Mouse (Mus musculus) heart, adult 9 months (tissue): ENCODE measurements at regions not wholly inside any gene's neighbourhood (a gene's known extent, or its start where the extent isn't known, plus 50 kb on each side); places are given as distances from the start of the nearest gene placed in this dataset.

Experiments
- DNase-seq, 2 experiments: peaks; one replicate each; pipeline ENCODE4 v3.0.0; 2022; ENCODE audit warnings: low spot score in 2 of 2

DNA sequence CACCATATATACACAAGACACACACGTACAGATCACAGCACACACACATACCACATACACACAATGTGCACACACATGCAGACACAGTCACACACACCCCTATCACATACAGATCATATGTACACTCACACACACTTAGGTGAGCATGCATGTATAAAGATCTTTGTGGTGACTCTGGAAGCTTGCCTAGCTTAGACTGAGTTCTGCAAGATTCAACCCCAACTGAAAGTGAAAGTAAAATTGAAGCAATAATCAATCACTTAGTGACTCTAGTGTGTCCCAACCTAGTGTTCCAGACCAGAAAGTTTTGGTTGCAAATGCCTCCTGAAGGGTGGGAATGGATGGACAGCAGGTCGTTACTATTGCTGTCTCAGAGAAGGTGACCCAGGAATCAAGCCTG is 262.8 kb downstream of the Bcl11a start:
- no peak for DNase-seq

DNA sequence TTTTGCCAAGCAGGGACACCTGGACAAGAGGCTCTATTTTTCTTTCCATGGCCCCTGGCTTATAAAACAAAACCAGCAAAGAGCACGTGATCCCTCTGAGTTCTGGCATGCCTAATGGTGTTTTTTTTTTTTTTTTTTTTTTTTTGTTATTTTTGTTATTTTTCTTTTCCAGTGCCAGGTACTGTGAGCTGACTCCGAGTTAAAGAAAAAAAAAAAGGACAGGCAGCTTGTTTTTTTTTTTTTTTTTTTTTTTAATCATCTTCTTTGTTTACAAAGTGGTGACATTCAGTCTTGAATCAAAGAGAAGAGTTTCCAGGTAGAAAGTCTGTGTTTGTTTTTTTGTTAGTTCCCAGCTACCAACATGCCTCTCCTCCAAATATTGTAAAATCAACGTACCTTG is 263.8 kb downstream of the Bcl11a start:
- no peak for DNase-seq

DNA sequence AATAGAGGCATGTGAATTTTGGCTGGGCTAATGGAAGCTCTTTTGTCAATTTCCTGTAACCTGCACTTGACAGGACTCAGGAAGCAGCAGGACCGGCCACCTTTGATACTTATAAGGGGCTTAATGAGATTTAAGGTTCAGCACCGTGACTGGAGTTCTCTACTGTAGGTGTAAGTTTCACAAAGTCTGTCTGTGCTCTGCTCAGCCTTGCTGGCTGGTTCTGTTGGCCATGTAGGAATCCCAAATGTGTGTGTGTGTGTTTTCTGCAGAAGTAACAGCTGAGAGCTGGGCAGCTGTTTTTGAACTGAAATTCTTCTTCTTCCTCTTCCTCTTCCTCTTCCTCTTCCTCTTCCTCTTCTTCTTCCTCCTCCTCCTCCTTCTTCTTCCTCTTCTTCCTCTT is 264.3 kb downstream of the Bcl11a start:
- no peak for DNase-seq

DNA sequence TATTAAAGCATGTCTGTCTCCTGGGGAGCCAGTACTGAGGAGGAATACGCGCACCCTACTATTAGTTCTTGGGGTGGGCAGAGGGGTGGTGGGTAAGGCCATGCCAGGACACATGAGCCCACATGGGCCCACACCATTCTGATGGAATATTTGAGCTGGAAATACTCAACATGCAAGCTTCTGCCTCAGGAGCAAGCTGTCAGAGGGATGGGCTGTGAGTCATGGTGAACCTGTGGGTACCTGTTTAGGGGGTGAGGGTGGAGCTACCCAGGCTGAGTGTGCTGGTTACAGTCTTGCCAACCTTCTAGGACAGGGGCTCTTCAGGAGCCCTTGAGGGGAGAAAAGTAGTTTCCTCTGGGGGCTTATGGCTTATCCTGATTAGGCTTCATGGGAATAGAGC is 264.9 kb downstream of the Bcl11a start:
- no peak for DNase-seq

DNA sequence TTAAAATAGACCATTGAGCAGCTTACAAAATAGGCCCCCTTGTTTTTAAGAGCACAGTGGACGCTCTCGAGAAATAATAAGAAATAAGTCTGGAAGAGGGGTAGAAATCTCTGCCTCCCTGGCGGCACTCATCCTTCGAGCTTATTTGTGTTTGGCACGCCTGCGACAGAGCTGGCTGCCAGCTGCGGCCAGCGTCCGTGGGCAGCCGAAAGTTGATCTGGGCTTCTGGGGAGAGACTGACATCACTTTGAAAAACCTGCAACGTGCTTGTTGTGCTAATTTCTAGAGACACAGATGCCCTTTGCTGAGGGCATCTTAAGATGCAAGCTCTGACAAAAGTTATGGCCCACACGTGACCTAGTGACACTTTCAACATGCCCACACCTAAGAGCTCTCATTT is 269.4 kb downstream of the Bcl11a start:
- no peak for DNase-seq

DNA sequence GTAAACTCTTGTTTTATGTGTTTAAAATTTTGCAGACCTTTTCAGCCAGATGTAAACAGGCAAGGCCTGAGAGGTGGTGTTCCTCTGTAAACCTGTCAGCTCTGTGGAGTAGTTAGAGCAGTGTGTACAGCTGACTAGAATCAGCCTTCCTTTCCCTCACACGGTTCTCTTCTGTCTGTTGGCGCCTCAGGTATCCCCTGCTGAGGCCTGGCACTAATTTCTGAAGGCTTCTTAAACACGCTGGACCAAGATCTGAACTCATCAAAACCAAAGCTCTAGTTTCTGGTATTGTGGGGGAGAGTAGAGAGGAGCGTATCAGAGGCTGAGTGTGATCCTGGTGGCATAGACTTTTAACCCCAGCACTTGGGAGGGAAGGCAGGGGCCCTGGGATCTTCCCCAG is 270.9 kb downstream of the Bcl11a start:
- DNase-seq = no peak

DNA sequence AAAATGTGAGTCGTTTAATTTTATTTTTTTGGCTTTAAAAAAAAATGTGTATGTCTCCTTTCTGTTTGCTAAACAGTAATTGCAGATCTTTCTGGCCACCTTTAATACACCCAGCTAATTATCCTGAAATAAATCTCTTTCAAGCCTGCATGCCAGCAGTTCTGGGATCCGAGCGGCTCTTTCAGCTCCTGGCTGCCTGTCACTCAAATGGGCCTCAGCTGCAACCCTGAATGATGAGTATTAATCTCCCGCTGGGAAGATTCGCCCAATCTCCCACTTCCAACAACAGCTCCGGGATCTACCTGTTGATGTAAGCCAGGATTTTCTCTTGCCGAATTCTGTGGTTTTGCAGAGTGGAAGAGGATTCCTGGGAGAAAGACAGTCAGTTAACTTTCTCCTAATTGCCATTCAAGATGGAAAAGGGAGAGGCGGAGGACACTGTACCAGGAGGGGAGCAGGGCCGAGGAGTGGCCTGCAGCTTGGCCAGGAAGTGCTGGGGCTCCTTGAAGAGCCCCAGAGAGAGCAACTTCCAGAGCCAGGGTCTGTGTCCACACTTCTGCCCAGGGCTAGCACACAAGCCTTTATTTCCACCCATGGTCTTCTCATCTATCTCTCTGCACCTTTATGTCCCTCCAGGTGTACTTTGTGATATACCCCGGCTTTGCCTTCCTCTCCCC is 272.2 kb downstream of the Bcl11a start:
- DNase-seq = no peak

DNA sequence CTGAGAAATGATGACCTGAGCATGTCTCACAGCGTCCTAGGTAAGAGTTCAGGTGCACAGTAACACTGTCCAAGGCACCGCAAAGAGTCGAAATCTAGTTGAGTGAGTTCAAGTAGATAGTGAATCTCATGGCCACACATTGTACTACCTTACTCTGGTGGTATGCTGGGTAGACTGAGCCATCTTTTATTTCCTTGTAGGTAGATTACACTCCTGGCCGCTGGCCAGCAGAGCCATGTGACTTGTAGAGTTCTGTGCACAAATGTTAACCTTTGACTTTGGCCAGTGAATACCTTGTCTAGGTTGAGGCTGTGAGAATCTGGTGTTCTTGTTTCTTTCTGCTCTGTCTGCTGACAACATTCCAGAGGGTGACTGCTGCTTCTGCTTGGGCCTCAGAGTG is 273.0 kb downstream of the Bcl11a start:
- no peak for DNase-seq

DNA sequence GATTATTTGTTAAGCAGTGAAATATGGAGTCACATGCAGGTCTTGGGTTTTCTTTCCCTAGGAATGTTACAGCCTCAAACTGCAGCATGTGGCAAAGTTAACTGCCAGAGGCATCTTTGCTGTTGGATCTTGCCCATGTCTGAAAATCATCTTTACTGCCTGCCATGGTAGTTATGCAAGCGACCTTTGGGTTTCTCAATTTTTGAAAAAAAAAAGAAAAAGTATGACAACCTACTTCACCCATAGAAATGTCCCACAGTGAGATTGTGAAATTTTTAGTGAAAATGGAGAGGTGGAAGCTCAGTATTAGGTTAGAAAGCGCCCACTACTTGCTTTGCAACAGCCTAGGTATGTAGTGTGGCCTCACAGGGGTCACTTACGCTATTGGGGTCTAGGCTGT is 274.2 kb downstream of the Bcl11a start:
- no peak for DNase-seq

DNA sequence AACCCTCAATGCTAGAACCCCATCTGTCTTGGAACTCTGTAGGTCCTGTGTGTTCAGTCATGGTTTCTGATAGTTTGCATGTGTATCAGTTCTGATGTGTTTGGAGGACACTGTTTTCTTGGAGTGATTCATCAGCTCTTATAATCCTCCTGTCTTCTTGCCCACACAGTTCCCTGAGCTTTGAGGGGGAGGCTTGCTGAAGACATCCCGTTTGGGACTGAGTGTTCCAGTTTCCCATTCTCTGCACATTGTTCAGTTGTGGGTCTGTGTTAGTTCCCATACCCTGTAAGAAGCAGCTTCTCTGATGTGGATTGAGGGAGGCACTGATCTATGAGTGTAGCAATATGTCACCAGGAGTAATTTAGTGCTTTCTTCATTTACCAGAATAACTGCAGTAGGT is 275.2 kb downstream of the Bcl11a start:
- DNase-seq = no peak

DNA sequence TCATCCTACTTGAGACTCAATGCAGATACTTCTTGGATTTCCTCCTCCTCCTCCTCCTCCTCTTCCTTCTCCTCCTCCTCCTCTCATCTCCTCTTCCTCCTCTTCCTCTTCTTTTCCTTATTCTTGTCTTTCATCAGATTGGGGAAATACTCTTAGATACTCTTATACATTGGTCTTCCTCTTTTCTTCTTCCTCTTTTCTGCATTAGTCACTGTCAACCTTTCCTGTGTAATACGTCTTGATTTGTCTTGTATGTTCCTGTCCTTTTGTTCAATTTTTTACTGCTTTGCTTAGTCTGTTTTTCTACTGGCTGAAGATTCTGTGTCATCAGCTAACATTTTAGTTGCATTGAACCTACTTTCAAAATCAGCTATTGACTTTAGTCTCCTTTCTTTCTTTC is 279.5 kb downstream of the Bcl11a start:
- no peak for DNase-seq

DNA sequence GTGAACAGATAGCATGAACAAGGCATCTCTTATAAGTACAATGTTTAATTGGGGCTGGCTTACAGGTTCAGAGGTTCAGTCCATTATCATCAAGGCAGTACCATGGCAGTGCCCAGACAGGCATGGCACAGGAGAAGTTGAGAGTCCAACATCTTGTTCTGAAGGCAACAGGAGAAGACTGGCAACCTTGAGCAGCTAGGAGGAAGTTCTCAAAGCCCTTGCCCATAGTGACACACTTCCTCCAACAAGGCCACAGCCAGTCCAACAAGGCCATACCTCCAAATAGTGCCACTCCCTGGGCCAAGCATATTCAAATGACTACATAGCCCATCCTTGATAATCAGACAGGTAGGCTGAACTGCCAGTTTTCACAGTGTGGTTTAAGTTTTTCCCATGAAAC is 281.2 kb downstream of the Bcl11a start:
- DNase-seq = no peak

DNA sequence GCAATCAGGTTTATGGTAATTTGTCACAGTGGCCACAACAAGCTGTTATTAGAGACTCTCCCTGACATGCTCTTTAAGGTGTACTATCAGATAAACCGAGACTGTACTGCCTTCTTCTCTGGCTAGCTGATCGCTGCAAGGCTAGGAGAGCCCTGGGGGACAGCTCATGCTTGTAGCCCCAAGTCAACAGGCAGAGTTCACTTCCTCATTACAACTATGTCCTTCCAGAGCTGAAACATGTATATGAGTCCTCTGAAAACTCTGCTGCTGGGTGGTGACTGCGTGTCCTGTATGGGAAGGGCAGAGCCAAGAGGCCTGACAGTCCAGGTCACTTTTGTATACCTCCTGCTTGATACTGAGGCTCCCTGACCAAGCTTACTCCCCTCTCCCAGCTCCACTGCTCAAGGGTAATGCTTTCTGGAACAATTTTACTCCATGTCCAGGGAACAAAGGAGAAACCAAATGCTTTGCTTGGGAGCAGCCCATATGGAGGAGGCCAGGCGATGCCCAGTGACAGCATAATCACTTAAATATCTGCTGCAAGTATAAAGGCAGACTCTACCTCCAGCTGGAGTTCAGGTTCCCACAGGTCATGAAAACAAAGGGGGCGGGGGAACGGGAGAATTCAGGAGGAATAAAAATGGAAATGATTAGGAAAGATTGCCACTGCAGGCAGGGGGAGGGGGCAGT is 284.3 kb downstream of the Bcl11a start:
- no peak for DNase-seq

DNA sequence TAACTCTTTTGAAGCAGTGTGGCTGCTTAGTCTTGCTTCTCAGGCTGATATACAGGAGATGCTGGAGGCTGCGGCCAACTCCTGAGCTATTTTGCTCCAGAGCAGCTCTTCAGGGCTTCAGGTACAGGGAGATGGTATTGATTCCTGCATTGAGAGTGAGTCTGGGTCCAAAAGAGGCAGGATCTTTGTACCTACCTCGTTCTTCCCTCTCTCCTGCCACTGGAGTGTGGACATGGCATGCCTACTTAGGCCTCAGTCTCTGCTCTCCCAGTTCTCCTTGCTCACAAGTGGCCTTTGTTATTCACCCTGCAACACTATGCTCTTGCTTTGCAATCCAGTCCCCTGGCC is 284.8 kb downstream of the Bcl11a start:
- DNase-seq = no peak

DNA sequence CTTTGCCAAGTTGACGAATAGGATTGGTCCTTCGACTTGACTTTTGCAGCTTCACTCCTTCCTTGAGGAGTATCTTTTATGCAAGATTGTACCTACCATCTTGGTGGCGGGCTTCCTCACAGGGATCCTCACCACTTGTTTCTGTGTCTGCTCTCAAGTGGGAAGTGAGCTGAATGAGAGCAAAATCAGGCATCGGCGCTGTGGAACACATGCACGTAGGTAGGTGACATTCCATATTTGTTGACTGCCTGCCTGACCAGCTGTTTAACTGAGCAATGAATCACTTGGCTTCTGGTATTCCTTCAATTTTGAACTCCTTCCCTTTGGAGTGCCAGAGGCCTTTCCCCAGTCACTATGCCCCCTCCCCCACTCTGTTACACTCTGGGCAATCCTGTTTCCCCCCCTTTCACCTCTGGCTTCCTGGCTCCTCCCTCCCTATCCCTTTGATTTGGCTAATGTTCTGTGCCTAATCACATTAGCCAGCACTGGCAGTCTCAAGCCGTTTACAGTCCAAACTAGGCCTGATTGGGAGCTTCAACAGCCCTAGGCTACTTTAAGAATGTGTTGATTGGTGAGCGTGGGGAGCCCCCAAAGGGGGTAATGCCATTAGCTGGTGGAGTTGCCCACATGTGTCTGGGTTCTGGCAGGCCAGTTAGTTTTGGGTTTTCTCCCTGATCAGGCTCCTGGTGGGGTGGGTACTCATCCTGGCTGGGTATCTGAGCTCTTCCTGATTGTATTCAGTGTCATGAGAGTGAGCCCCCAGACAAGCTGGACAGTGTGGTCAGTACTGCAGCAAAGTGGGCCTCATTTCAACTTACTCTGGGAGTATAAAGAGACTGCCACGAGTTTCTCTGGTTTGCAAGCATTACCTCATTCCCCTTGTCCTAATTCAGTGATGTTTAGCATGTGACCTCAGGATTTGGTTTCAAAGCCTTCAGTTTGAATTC is 285.8 kb downstream of the Bcl11a start:
- DNase-seq = peak; percentile 9 to 22

DNA sequence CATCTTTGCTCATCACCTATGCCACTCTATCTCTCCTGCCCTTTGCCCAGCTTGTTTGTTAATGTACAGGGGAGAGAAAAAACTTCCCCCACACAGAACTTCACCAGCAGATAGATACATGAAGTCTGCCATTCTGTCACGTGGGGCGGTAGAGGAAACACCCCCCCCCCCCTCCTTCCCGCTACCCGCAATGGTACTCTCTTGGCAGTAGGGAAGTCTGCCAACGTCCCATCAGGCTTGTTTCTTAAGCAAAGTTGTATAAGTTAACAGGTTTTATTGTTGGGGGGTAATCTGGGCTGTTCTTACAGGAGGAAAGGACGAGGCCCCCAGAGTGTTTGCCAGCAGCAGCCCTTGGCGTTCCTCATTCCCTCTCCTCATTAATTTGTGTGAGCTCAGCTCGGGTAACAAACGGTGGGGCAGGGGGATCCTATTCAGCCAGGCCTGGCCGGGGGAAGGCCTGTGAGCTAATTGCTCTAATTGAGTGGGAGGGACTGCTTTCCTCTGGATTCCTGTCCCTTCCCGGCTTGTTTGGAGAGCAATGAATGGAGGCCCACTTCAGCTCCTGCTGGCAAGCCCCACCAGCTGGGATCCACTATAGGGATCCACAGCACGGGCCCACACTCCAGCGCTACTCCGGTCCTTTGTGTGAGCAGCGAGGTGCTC is 292.5 kb downstream of the Bcl11a start:
- no peak for DNase-seq

DNA sequence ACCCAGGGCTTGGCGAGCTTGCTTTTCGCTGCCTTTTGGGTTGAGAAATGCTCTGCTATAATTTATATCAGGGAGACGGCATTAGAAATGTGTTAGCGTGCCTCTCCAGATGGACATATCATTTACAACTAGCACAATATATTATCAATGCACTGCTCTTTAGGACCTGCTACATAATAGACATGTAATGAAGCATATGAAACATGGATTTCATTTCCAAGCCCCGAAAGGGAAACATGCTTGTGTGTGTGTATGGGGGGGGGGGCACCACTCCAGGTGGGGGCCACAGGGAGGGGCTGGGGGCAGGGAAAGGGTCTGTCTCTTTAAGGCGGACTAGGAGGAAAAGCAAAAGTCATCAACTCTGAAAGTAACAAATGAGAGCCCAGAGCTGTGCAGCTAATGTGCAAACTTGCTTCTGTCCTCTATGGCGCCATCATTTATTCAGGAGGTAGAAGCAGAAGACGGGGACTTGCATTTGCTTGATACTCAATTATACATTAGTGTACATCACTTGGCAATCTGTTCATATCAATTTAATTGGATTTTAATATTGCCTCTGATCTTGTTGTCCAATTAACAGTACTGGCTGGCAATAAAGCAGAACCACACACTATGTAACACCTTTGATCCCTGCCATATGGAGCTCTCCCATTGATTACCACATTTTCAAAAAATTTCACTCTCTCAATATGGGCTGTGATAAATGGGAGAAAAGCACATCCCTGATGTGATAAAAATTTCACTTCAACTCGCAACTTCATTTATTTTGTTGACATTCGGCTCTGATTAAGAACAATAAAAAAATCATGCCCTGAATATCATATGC is 293.2 kb downstream of the Bcl11a start:
- no peak for DNase-seq

DNA sequence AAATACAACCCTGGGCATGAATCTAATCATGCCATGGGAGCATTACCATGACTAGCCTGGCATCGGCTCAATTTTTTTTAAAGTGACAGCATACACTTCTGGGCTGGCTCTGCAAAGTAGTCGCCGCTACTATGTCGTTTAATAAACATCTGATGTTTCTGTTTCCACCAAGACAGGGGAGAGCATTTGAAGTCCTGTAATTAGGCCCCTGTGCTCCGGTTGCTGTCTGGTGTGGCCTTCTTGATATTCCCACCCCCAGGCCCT is 293.8 kb downstream of the Bcl11a start:
- no peak for DNase-seq

DNA sequence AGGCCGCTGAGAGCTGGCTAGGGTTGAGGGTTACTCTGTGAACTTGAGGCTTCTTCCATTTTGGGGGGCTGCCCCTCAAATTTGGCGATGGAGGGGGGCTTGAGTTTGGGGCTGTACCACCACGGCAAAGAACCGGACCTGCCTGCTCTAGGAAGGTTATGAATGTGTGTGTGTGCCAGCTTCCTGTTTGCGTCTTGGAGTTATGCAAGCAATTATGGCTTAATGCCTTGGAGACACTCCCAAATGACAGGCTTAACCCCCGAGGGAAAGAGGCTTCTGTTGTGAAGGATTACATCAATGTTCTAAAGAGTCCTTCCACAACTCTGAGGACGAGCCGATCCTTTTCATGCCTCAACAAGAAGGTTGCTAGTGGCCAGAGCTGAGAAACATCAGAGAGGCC is 294.1 kb downstream of the Bcl11a start:
- peak; percentile 72 to 81 for DNase-seq

DNA sequence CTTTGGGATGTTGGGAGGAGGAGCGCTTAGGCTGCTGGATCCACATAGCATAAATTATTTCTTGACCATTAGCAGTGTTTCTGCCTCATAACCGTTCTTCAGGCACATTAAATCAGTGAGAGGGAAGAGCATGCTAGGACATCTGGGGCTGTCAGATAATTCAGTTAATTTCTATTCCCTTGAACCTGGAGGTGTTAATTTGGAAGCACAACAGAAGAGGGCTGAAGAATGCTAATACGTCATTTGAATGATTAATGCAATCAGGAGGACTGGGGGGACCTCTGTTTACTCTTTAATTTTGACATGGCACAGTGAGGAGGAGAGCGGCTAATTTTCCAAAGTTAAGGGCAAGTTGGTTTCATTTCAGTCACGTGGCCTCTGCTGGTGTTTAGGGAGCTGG is 294.8 kb downstream of the Bcl11a start:
- no peak for DNase-seq

DNA sequence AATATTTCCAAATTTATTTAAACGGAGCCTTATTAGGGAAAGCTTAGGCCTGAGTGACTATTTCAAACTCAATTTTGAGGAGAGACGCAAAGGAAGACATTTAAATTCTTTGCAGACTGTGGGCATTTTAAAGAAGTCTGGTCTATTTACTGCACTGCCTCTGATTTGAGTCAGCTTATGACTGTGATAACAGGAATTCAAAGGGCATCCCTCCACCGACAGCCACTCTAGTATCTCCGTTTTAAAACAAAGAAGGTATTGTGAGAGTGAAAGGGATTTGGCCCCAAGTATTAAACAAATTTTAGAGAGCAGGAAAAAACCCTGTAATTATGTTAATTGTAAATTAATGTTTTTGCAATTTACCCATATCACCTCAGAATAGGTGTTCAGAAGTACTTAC is 295.4 kb downstream of the Bcl11a start:
- no peak for DNase-seq

DNA sequence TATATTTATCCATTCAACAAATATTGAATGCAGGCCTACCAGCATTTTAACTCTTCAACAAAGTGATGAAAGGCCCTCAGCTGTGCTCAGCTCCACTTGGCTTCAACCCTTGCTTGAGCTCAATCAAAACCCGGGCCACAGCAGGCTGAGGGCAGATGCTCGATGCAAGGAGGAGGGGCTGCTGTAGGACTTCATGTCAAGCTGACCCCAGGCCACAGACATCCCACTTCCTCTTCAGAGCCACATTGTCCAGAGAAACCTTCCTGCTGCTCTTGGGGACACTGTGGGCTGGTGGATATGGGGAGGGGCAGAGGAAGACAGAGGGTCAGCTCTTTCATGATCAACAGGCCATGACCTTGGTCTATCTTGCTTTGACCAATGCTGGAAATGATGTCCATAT is 299.7 kb downstream of the Bcl11a start:
- DNase-seq = no peak
